Comparison of ENCODE assay signal across 9 mouse cellular contexts in genomic region chr1:153191237-153191942, GRCm38 (mm10). TPM values are rescaled to one million over a fixed set of nuclear protein-coding genes. Genes with fewer than 3 reads are reported as not detected.
DNase-seq lines count a peak whose midpoint lies in the region; ATAC-seq and TF ChIP-seq lines count a peak whose summit lies in the region.
"Had no signal": no experiment of that assay in that cellular context is flagged by ENCODE, and none has a peak within 500 bp of the region (broad histone marks: within the 10 kb centered on the region; RNA-seq: fewer than 3 reads in every experiment).

No protein-coding gene starts in this region.

- in situ Hi-C loops in ES-E14 (cut with MboI; ENCODE audit: low sequenced_read_pairs in 2 of 2, unreplicated experiment in 2 of 2) = no loop called here

- peaks cover 10% of the 10 kb centered on the region for H3K27me3 ChIP-seq in hindbrain, embryonic 14.5 days (ENCODE audit: control insufficient read depth, insufficient read depth, low read length)
- peaks cover 27% of the 10 kb centered on the region for H3K27me3 ChIP-seq in midbrain, embryonic 10.5 days (ENCODE audit: low read depth, poor library complexity, severe bottlenecking)

- intact Hi-C loops in left cerebral cortex, postnatal 36 days (cut with DNase I) = no loop called here

- no peaks in the 10 kb centered on the region for H3K36me3 ChIP-seq in ES-E14 (ENCODE audit: control insufficient read depth, insufficient read depth, low read length, poor library complexity, severe bottlenecking)
- no peaks in the 10 kb centered on the region for H3K36me3 ChIP-seq in hindbrain, embryonic 14.5 days (replicated peaks; ENCODE audit: control insufficient read depth, insufficient read depth)
- H3K36me3 ChIP-seq in midbrain, embryonic 10.5 days = no peaks in the 10 kb centered on the region

- DNase-seq in ES-E14 (ENCODE audit: low read depth, low spot score) (no peak), R1 (ENCODE audit: low read depth, low spot score) (peak; percentile 79)
- DNase-seq in hindbrain, embryonic 14.5 days (ENCODE audit: low spot score) = no peak
- no peak for DNase-seq in midbrain, embryonic 10.5 days (ENCODE audit: low spot score)
- no peak for DNase-seq in left cerebral cortex, postnatal 36 days (ENCODE audit: low spot score in 2 of 2)
- no peak for DNase-seq in right cerebral cortex, postnatal 10 days (ENCODE audit: low spot score in 2 of 2)
- no peak for DNase-seq in cerebellum, postnatal 25 days
- DNase-seq: adrenal gland, adult 8-10 months had no signal

- no peak overlapping the region for H3K9ac ChIP-seq in ES-E14 (ENCODE audit: insufficient read depth, low read depth, low read length, poor library complexity, severe bottlenecking)
- H3K9ac ChIP-seq in hindbrain, embryonic 14.5 days = no peak overlapping the region

- 0 out of 2 replicates have a peak, but pooled peaks have one; percentile 29 for ATAC-seq in hindbrain, embryonic 14.5 days (ENCODE audit: low FRiP score)

- no peak overlapping the region for H3K4me3 ChIP-seq in ES-E14 (ENCODE audit: insufficient read depth in 1 of 2, low read depth in 1 of 2, low read length in 2 of 2, poor library complexity in 1 of 2, severe bottlenecking in 1 of 2)
- H3K4me3 ChIP-seq in hindbrain, embryonic 14.5 days (replicated peaks; ENCODE audit: low read length) = no peak overlapping the region
- H3K4me3 ChIP-seq in midbrain, embryonic 10.5 days = no peak overlapping the region
- H3K4me3 ChIP-seq: erythroblast, embryonic 14.5 days had no signal

- peaks cover 10 to 11% of the 10 kb centered on the region in 2 experiments; a peak in 3 of 4 replicates for H3K4me1 ChIP-seq in ES-E14 (ENCODE audit: control insufficient read depth in 2 of 2, insufficient read depth in 2 of 2, low read length in 2 of 2, poor library complexity in 1 of 2)
- peaks cover 11% of the 10 kb centered on the region; the same call in 1 of the 2 replicates for H3K4me1 ChIP-seq in hindbrain, embryonic 14.5 days (replicated peaks; ENCODE audit: control insufficient read depth, insufficient read depth, low read length)
- H3K4me1 ChIP-seq in midbrain, embryonic 10.5 days = peaks cover 26% of the 10 kb centered on the region

- no peak overlapping the region for H3K27ac ChIP-seq in ES-E14 (ENCODE audit: insufficient read depth, low read depth, low read length, poor library complexity, severe bottlenecking)
- peak overlapping the region; percentile 55; the same call in 1 of the 2 replicates for H3K27ac ChIP-seq in hindbrain, embryonic 14.5 days
- H3K27ac ChIP-seq in midbrain, embryonic 10.5 days (replicated peaks) = peak overlapping the region; percentile 63; the same call in 1 of the 2 replicates

- peak overlapping the region; percentile 15; the same call in 1 of the 2 replicates for H3K4me2 ChIP-seq in hindbrain, embryonic 14.5 days (replicated peaks)

- 29% methylated on average over 15 of the region's 15 CpGs for WGBS in hindbrain, embryonic 14.5 days
- 74% methylated on average over 15 of the region's 15 CpGs for WGBS in midbrain, embryonic 10.5 days

- H3K9me3 ChIP-seq in ES-E14 (ENCODE audit: control insufficient read depth, insufficient read depth, low read depth, low read length) = no peaks in the 10 kb centered on the region
- no peaks in the 10 kb centered on the region for H3K9me3 ChIP-seq in hindbrain, embryonic 14.5 days (ENCODE audit: control insufficient read depth, low read length)
- H3K9me3 ChIP-seq in midbrain, embryonic 10.5 days (replicated peaks) = no peaks in the 10 kb centered on the region

TF ChIP-seq in ES-E14, 5 proteins besides CTCF, POLR2A, EP300 and RAD21:
- TF ChIP-seq ZNF384 (IDR thresholded peaks at IDR 0.05; ENCODE audit: low read depth, low read length) (peak; percentile 60; the same call in 1 of the 2 replicates), ZC3H11A (IDR thresholded peaks at IDR 0.05; ENCODE audit: borderline replicate concordance, low read depth, low read length) (no peak), CHD2 (IDR thresholded peaks at IDR 0.05; ENCODE audit: low read depth, low read length) (no peak), MAFK (IDR thresholded peaks at IDR 0.05; ENCODE audit: insufficient read depth, low read depth, low read length) (no peak)

RNA-seq across cellular contexts. Expression of gene Lamc2, which starts 5.1 kb away (rescaled TPM):
- total RNA-seq in ES-E14 (2012; rRNA removed) = 24.3 and 36.2 TPM in 2 replicates
- polyA plus RNA-seq in hindbrain, embryonic 14.5 days (2014; fragmentation: Nextera tagmentation; extraction: Ambion mirVana) = 1.8 and 2.0 TPM in 2 replicates
- polyA plus RNA-seq in midbrain, embryonic 10.5 days (2016; fragmentation: Nextera tagmentation; extraction: Ambion mirVana) = 0.40 and 1.1 TPM in 2 replicates
- 10 to 100 TPM in 1 of 2 experiments, 1 to 10 TPM in 1; 9.5 to 13.6 TPM for total RNA-seq in left cerebral cortex, postnatal 36 days (2021)
